Mouse (Mus musculus) kidney, postnatal 4 days (tissue): ENCODE results near the gene Ipo11.

Source experiments
- DNase-seq, 2 experiments: peaks; one replicate each; pipeline ENCODE4 v3.0.0; 2021; ENCODE audit warnings: mixed read lengths in 2 of 2

Ipo11 gene

GRCm38 (mm10) chr13:106894284-106894683 is 42.5 kb downstream of the Ipo11 start:
- peak; percentile 17 to 35 for DNase-seq

- DNase-seq, result no peak
Observed at GRCm38 (mm10) chr13:106893701-106894100, 43.1 kb downstream of the Ipo11 start.

GRCm38 (mm10) chr13:106893196-106893595 is 43.6 kb downstream of the Ipo11 start:
- DNase-seq, result no peak

- DNase-seq, result no peak
Observed at GRCm38 (mm10) chr13:106887364-106887763, 49.4 kb downstream of the Ipo11 start.

GRCm38 (mm10) chr13:106884249-106884648 is 52.5 kb downstream of the Ipo11 start:
- DNase-seq, result no peak

- no peak for DNase-seq
Observed at GRCm38 (mm10) chr13:106876278-106876677, 60.5 kb downstream of the Ipo11 start.

GRCm38 (mm10) chr13:106865547-106865946 is 71.2 kb downstream of the Ipo11 start:
- no peak for DNase-seq

GRCm38 (mm10) chr13:106858779-106859178 is 78.0 kb downstream of the Ipo11 start:
- no peak for DNase-seq

- no peak for DNase-seq
Observed at GRCm38 (mm10) chr13:106856556-106856955, 80.2 kb downstream of the Ipo11 start.

- no peak for DNase-seq
Observed at GRCm38 (mm10) chr13:106847534-106847933, 89.2 kb downstream of the Ipo11 start.

- DNase-seq, result no peak
Observed at GRCm38 (mm10) chr13:106844928-106845327, 91.8 kb downstream of the Ipo11 start.

GRCm38 (mm10) chr13:106842542-106842941 is 94.2 kb downstream of the Ipo11 start:
- DNase-seq, result no peak

GRCm38 (mm10) chr13:106838778-106839177 is 98.0 kb downstream of the Ipo11 start:
- no peak for DNase-seq

- DNase-seq, result no peak
Observed at GRCm38 (mm10) chr13:106836527-106836879, 100.3 kb downstream of the Ipo11 start.

- peak; percentile 11 to 33 for DNase-seq
Observed at GRCm38 (mm10) chr13:106835844-106836526, 100.8 kb downstream of the Ipo11 start.

GRCm38 (mm10) chr13:106830029-106830428 is 106.7 kb downstream of the Ipo11 start:
- DNase-seq, result no peak

- DNase-seq, result no peak
Observed at GRCm38 (mm10) chr13:106829327-106829997, 107.3 kb downstream of the Ipo11 start.

- DNase-seq, result no peak
Observed at GRCm38 (mm10) chr13:106825618-106826017, 111.1 kb downstream of the Ipo11 start.

- DNase-seq, result no peak
Observed at GRCm38 (mm10) chr13:106823875-106824191, 112.9 kb downstream of the Ipo11 start.

GRCm38 (mm10) chr13:106823121-106823874 is 113.5 kb downstream of the Ipo11 start:
- no peak for DNase-seq

- DNase-seq, result no peak
Observed at GRCm38 (mm10) chr13:106820149-106820548, 116.6 kb downstream of the Ipo11 start.

GRCm38 (mm10) chr13:106819749-106820148 is 117.0 kb downstream of the Ipo11 start:
- no peak for DNase-seq

GRCm38 (mm10) chr13:106817066-106817465 is 119.7 kb downstream of the Ipo11 start:
- DNase-seq, result no peak

- DNase-seq, result no peak
Observed at GRCm38 (mm10) chr13:106813519-106813918, 123.2 kb downstream of the Ipo11 start.
